Comparison of ENCODE assay signal across 14 mouse cellular contexts in genomic region chr13:98914010-98914843, GRCm38 (mm10). TPM values are rescaled to one million over a fixed set of nuclear protein-coding genes. Genes with fewer than 3 reads are reported as not detected.
DNase-seq lines count a peak whose midpoint lies in the region; ATAC-seq and TF ChIP-seq lines count a peak whose summit lies in the region.
"Had no signal": no experiment of that assay in that cellular context is flagged by ENCODE, and none has a peak within 500 bp of the region (broad histone marks: within the 10 kb centered on the region; RNA-seq: fewer than 3 reads in every experiment).

No protein-coding gene starts in this region.

- peaks cover 25% of the 10 kb centered on the region for H3K36me3 ChIP-seq in forebrain, embryonic 13.5 days (ENCODE audit: poor library complexity, severe bottlenecking)
- H3K36me3 ChIP-seq in forebrain, embryonic 11.5 days (ENCODE audit: control insufficient read depth, insufficient read depth, low read length): no peaks in the 10 kb centered on the region; the same call in 1 of the 2 replicates
- no peaks in the 10 kb centered on the region for H3K36me3 ChIP-seq in forebrain, postnatal 0 days (ENCODE audit: insufficient read depth)
- H3K36me3 ChIP-seq: heart, embryonic 15.5 days had no signal

- no peak for DNase-seq in forebrain, embryonic 11.5 days (ENCODE audit: low spot score)
- DNase-seq in layer of hippocampus, adult 2 months (ENCODE audit: low spot score in 2 of 2): no peak
- no peak for DNase-seq in layer of hippocampus, adult 9-10 months (ENCODE audit: low spot score)
- peak; percentile 84 for DNase-seq in Muller cell, postnatal 12 days (ENCODE audit: inconsistent ontology term)
- DNase-seq in forebrain, postnatal 0 days: peak; percentile 38
- no peak for DNase-seq in spleen, adult 18-20 months
- DNase-seq: B cell, adult 2 months; cerebellum, adult 8-10 months; thymus, postnatal 25 days had no signal

- peaks cover 68% of the 10 kb centered on the region for H3K4me1 ChIP-seq in forebrain, embryonic 13.5 days
- H3K4me1 ChIP-seq in forebrain, embryonic 11.5 days (replicated peaks; ENCODE audit: control insufficient read depth, insufficient read depth, low read length): peaks cover 5% of the 10 kb centered on the region; the same call in 1 of the 2 replicates
- H3K4me1 ChIP-seq in forebrain, postnatal 0 days (ENCODE audit: insufficient read depth): peaks cover 41% of the 10 kb centered on the region

- H3K4me2 ChIP-seq in forebrain, embryonic 13.5 days: peak overlapping the region; percentile 13
- no peak overlapping the region for H3K4me2 ChIP-seq in forebrain, embryonic 11.5 days (ENCODE audit: low read depth, low read length, severe bottlenecking)
- H3K4me2 ChIP-seq in forebrain, postnatal 0 days (ENCODE audit: low read depth): peak overlapping the region; percentile 19; the same call in 1 of the 2 replicates
- H3K4me2 ChIP-seq: heart, embryonic 15.5 days had no signal

- WGBS in forebrain, embryonic 13.5 days: 32% methylated on average over 14 of the region's 14 CpGs
- 66% methylated on average over 14 of the region's 14 CpGs for WGBS in forebrain, embryonic 11.5 days
- WGBS in forebrain, postnatal 0 days: 14% methylated on average over 14 of the region's 14 CpGs

- no peak overlapping the region for H3K9ac ChIP-seq in forebrain, embryonic 13.5 days
- H3K9ac ChIP-seq in forebrain, embryonic 11.5 days (ENCODE audit: low read length): no peak overlapping the region
- H3K9ac ChIP-seq in forebrain, postnatal 0 days: no peak overlapping the region
- H3K9ac ChIP-seq: heart, embryonic 15.5 days had no signal

- H3K4me3 ChIP-seq in forebrain, embryonic 13.5 days: no peak overlapping the region
- no peak overlapping the region for H3K4me3 ChIP-seq in forebrain, embryonic 11.5 days (ENCODE audit: low read depth, low read length)
- no peak overlapping the region for H3K4me3 ChIP-seq in layer of hippocampus, adult 2 months
- H3K4me3 ChIP-seq in forebrain, postnatal 0 days (ENCODE audit: low read depth, low read length): no peak overlapping the region
- H3K4me3 ChIP-seq: heart, embryonic 15.5 days had no signal

- no peaks in the 10 kb centered on the region for H3K27me3 ChIP-seq in forebrain, embryonic 13.5 days
- H3K27me3 ChIP-seq in forebrain, embryonic 11.5 days (ENCODE audit: control insufficient read depth, insufficient read depth, low read length): no peaks in the 10 kb centered on the region
- H3K27me3 ChIP-seq in forebrain, postnatal 0 days (ENCODE audit: insufficient read depth, low read length): no peaks in the 10 kb centered on the region
- H3K27me3 ChIP-seq: heart, embryonic 15.5 days had no signal

- no peaks in the 10 kb centered on the region for H3K9me3 ChIP-seq in forebrain, embryonic 13.5 days (replicated peaks)
- no peaks in the 10 kb centered on the region for H3K9me3 ChIP-seq in forebrain, embryonic 11.5 days (ENCODE audit: control insufficient read depth, low read length)
- no peaks in the 10 kb centered on the region for H3K9me3 ChIP-seq in forebrain, postnatal 0 days (ENCODE audit: low read length)
- H3K9me3 ChIP-seq: G1E; heart, embryonic 15.5 days had no signal

- H3K27ac ChIP-seq in forebrain, embryonic 13.5 days: peak overlapping the region; percentile 68
- H3K27ac ChIP-seq in forebrain, embryonic 11.5 days (ENCODE audit: low read depth, low read length): no peak overlapping the region
- peak overlapping the region; percentile 33; the same call in 1 of the 2 replicates for H3K27ac ChIP-seq in layer of hippocampus, adult 2 months
- peak overlapping the region; percentile 59; the same call in 1 of the 2 replicates for H3K27ac ChIP-seq in forebrain, postnatal 0 days (ENCODE audit: low read depth, low read length)
- H3K27ac ChIP-seq: heart, embryonic 15.5 days had no signal

- ATAC-seq in forebrain, embryonic 13.5 days: peak; percentile 59
- ATAC-seq in forebrain, embryonic 11.5 days (replicated peaks; ENCODE audit: low FRiP score): no peak
- peak; percentile 44; the same call in 1 of the 2 replicates for ATAC-seq in forebrain, postnatal 0 days
- ATAC-seq in CD4-positive, CD25-positive, alpha-beta regulatory T cell, adult 4 months: no peak
- ATAC-seq: inflammation-experienced regulatory T-cells, adult 6 months had no signal

- no peak for TF ChIP-seq CTCF in layer of hippocampus, adult 2 months (conservative IDR thresholded peaks at IDR 0.05)
- no peak for TF ChIP-seq CTCF in forebrain, postnatal 0 days (IDR thresholded peaks at IDR 0.05; ENCODE audit: low read depth)

RNA-seq across cellular contexts. Expression of gene Tnpo1, which starts 12.0 kb away (rescaled TPM):
- polyA plus RNA-seq in forebrain, embryonic 13.5 days (2015; fragmentation: Nextera tagmentation; extraction: Ambion mirVana): 62.6 and 74.6 TPM in 2 replicates
- polyA plus RNA-seq in forebrain, embryonic 11.5 days (2014; fragmentation: Nextera tagmentation; extraction: Ambion mirVana): 60.2 and 65.7 TPM in 2 replicates
- 10 to 100 TPM; 61.7 to 68.5 TPM for total RNA-seq in layer of hippocampus, adult 2 months (2021)
- total RNA-seq in forebrain, postnatal 0 days (2014; rRNA removed): 70.6 and 73.5 TPM in 2 replicates
- polyA plus RNA-seq in forebrain, postnatal 0 days (2015; fragmentation: Nextera tagmentation; extraction: Ambion mirVana): 15.1 and 16.2 TPM in 2 replicates
- polyA plus RNA-seq in CD4-positive, CD25-positive, alpha-beta regulatory T cell, adult 4 months (2017; shearing (Covaris generic)): 10 to 100 TPM; 23.1 to 39.0 TPM

Comparison
In these comparisons a context has a peak if more than half of its experiments do, and no peak if none do; other contexts are left out.
1. ATAC-seq: peak in forebrain, embryonic 13.5 days (single experiment) and forebrain, postnatal 0 days (single experiment); none in forebrain, embryonic 11.5 days (single experiment) and CD4-positive, CD25-positive, alpha-beta regulatory T cell, adult 4 months (single experiment).
2. DNase-seq: peak in Muller cell, postnatal 12 days (single experiment) and forebrain, postnatal 0 days (single experiment); none in forebrain, embryonic 11.5 days (single experiment), layer of hippocampus, adult 2 months (0 of 2), layer of hippocampus, adult 9-10 months (single experiment) and spleen, adult 18-20 months (0 of 2).